Mouse (Mus musculus): ENCODE data around the gene Vwa3a.

DNA sequence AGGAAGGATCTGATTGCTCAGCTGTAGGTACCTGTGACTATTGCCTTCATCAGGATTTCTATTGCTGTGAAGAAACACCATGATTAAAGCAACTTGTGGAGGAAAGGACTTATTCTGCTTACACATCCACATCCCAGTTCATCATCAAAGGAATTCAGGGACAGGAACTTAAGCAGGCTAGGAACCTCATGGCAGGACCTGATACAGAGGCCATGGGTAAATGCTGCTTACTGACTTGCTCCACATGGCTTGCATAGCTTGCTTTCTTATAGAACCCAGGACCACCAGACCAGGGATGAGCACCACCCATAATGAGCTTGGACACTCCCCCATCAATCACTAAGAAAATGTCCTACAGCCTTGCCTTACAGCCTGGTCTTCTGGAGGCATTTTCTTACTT lies 9.4 kb downstream of the Vwa3a start:
- TF ChIP-seq CTCF (IDR thresholded peaks at IDR 0.05; ENCODE audit: low read depth, low read length): no peak
- TF ChIP-seq EP300 (IDR thresholded peaks at IDR 0.05; ENCODE audit: insufficient read depth, low read depth, low read length): no peak

All from ES-Bruce4 (cell line).